Mouse (Mus musculus) E14TG2a.4 (cell line): ENCODE measurements around the gene Areg.

Experiments used
- CTCF ChIP-seq: conservative IDR thresholded peaks from 2 replicates; pipeline ENCODE4 v1.5.1; 2014; ENCODE audit warnings: low read length
- NANOG ChIP-seq: IDR thresholded peaks from 2 replicates; pipeline ENCODE4 v1.6.1; 2014; ENCODE audit warnings: borderline replicate concordance, low read length, mixed read lengths
- POU5F1 ChIP-seq: IDR thresholded peaks from 2 replicates; pipeline ENCODE4 v1.6.1; 2014; ENCODE audit warnings: low read length, borderline replicate concordance

DNA sequence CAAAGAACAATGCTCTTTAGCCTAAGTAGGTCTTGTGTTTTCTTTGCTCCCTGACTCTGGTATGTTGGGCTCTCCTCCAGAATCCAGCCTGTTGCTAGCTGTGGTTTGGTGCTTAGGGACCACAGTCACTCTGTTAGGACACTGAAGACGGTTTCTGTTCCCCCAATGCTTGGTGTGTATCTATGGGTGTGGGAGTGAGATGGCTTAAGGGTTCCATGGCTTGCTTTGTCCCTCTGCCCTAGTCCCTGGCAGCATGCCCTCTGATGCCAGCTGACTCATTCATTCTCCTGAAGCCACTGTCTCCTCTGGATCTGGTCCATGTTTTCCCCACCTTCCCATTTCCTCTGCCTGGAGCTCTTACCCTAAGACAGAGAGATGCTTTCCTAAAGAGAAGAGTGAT lies 24.8 kb upstream of the Areg start:
- no peak for TF ChIP-seq CTCF
- TF ChIP-seq NANOG = no peak
- no peak for TF ChIP-seq POU5F1
